Mouse (Mus musculus): Measurements from ENCODE around the gene Calb2.

DNA sequence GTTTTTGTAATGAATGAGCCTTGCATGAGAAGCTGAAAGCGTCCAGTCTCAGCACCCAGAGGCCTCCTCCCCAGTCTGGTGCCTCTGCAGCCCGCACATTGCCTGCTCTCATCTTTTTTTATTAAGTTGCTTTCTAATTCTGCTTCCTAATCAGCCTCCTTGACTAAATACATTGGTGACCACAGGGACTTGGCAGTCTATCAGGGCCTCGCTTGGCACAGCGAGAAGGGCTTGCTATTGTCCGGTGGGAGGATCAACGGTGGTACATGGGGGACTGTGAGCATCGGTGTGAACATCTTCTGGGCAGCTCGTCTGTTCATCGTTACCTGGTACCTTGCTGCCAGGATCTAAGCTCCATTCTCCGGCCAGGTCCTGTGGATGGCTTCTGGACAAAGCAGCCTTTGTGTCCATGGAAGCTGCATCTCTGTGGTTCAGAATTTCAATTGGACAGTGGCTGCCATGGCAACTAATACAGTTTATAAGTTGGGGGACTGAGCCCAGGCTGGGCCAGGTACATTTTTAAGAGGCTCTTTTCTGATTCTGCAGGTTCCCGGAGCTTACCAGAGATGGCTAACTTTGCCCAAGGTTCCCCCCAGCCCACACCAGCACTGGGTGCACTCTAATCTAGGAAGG lies 14.8 kb upstream of the Calb2 start:
- TF ChIP-seq CTCF (IDR thresholded peaks at IDR 0.05; ENCODE audit: low read depth, low read length) (no peak), POLR2A (IDR thresholded peaks at IDR 0.05; ENCODE audit: extremely low read depth, insufficient read depth, low read length) (no peak)
